Mouse (Mus musculus): Measurements from ENCODE around the gene Csf3. TPM values are rescaled to one million over a fixed set of nuclear protein-coding genes. Genes with fewer than 3 reads are reported as not detected.

Csf3 gene
- total and polyA plus RNA-seq, 3 experiments: 0.21 TPM; not detected in 2

GRCm38 (mm10) chr11:98713703-98714102 lies 12.6 kb downstream of the Csf3 start:
- H3K27ac ChIP-seq (ENCODE audit: insufficient read depth, low read depth): no peak overlapping the region
- dilution Hi-C loops (cut with MboI; ENCODE audit: extremely low pct_ligation_motif_present, extremely low pct_unique_long_range_greater_than_20kb, low sequenced_read_pairs): no loop called here

GRCm38 (mm10) chr11:98715946-98716345 lies 14.9 kb downstream of the Csf3 start:
- Histone ChIP-seq H3K79me2 (replicated peaks; ENCODE audit: control insufficient read depth, extremely low read depth, insufficient read depth, poor library complexity, severe bottlenecking) (no peaks in the 10 kb centered on the region), H3K9ac (ENCODE audit: insufficient read depth, low read depth) (no peak overlapping the region), H3K4me1 (ENCODE audit: control insufficient read depth in 1 of 2, insufficient read depth in 2 of 2) (peaks cover 0 to 5% of the 10 kb centered on the region in 2 experiments; a peak in 2 of 4 replicates), H3K9me3 (replicated peaks; ENCODE audit: low read length) (no peaks in the 10 kb centered on the region), H3K27me3 (replicated peaks) (no peaks in the 10 kb centered on the region), H3K4me2 (ENCODE audit: insufficient read depth, low read depth, poor library complexity, severe bottlenecking) (no peak overlapping the region), H3K27ac (ENCODE audit: insufficient read depth, low read depth) (no peak overlapping the region), H3K36me3 (replicated peaks in 1 of 2; ENCODE audit: control insufficient read depth in 1 of 2, insufficient read depth in 1 of 2, low read length in 1 of 2) (peaks cover 73 to 90% of the 10 kb centered on the region in 2 experiments), H3K4me3 (replicated peaks in 1 of 3; ENCODE audit: low read depth in 2 of 3, low read length in 2 of 3, poor library complexity in 1 of 3) (no peak overlapping the region)
- dilution Hi-C loops (cut with MboI; ENCODE audit: extremely low pct_ligation_motif_present, extremely low pct_unique_long_range_greater_than_20kb, low sequenced_read_pairs) (no loop called here), in situ Hi-C loops (cut with MboI; ENCODE audit: low pct_ligation_motif_present, low pct_unique_long_range_greater_than_20kb, low sequenced_read_pairs) (no loop called here)
- TF ChIP-seq MAX (IDR thresholded peaks at IDR 0.05; ENCODE audit: low read length): no peak
- TF ChIP-seq CHD1 (IDR thresholded peaks at IDR 0.05; ENCODE audit: low read depth, low read length): no peak
- TF ChIP-seq CTCF (conservative IDR thresholded peaks at IDR 0.05 in 1 of 2, IDR thresholded peaks at IDR 0.05 in 1 of 2; ENCODE audit: low read depth in 2 of 2, low read length in 2 of 2): no peak
- TF ChIP-seq RAD21 (IDR thresholded peaks at IDR 0.05; ENCODE audit: low read depth, low read length): no peak
- no peak for TF ChIP-seq JUND (conservative IDR thresholded peaks at IDR 0.05; ENCODE audit: low read depth, low read length)
- TF ChIP-seq BHLHE40 (IDR thresholded peaks at IDR 0.05; ENCODE audit: low read depth, low read length): no peak
- no peak for TF ChIP-seq E2F4 (IDR thresholded peaks at IDR 0.05; ENCODE audit: insufficient replicate concordance, low read depth, low read length)
- TF ChIP-seq TCF12 (IDR thresholded peaks at IDR 0.05; ENCODE audit: low read depth, low read length): no peak
- TF ChIP-seq USF2 (conservative IDR thresholded peaks at IDR 0.05; ENCODE audit: low read depth, low read length): no peak
- no peak for TF ChIP-seq EP300 (IDR thresholded peaks at IDR 0.05; ENCODE audit: low read length)
- no peak for TF ChIP-seq ETS1 (conservative IDR thresholded peaks at IDR 0.05; ENCODE audit: low read depth, low read length)
- no peak for DNase-seq (ENCODE audit: extremely low read depth)

More at GRCm38 (mm10) chr11:98713703-98714102, 12.6 kb downstream of the Csf3 start:
- H3K4me1 ChIP-seq (ENCODE audit: control insufficient read depth in 1 of 2, insufficient read depth in 2 of 2): peaks cover 5 to 25% of the 10 kb centered on the region in 2 experiments
- no peak for TF ChIP-seq MYC (IDR thresholded peaks at IDR 0.05; ENCODE audit: low read depth, low read length)
- no peak for TF ChIP-seq JUN (IDR thresholded peaks at IDR 0.05; ENCODE audit: insufficient read depth, low read depth, low read length)
- in situ Hi-C loops (cut with MboI; ENCODE audit: low pct_ligation_motif_present, low pct_unique_long_range_greater_than_20kb, low sequenced_read_pairs): no loop called here
- no peaks in the 10 kb centered on the region for H3K79me2 ChIP-seq (replicated peaks; ENCODE audit: control insufficient read depth, extremely low read depth, insufficient read depth, poor library complexity, severe bottlenecking)
- no peak for DNase-seq (ENCODE audit: extremely low read depth)
- H3K27me3 ChIP-seq (replicated peaks): no peaks in the 10 kb centered on the region
- no peak overlapping the region for H3K4me3 ChIP-seq (replicated peaks in 1 of 3; ENCODE audit: low read depth in 2 of 3, low read length in 2 of 3, poor library complexity in 1 of 3)
- H3K9ac ChIP-seq (ENCODE audit: insufficient read depth, low read depth): no peak overlapping the region
- H3K36me3 ChIP-seq (replicated peaks in 1 of 2; ENCODE audit: control insufficient read depth in 1 of 2, insufficient read depth in 1 of 2, low read length in 1 of 2): peaks cover 85 to 96% of the 10 kb centered on the region in 2 experiments
- H3K4me2 ChIP-seq (ENCODE audit: insufficient read depth, low read depth, poor library complexity, severe bottlenecking): no peak overlapping the region
- no peaks in the 10 kb centered on the region for H3K9me3 ChIP-seq (replicated peaks; ENCODE audit: low read length)

GRCm38 (mm10) chr11:98717904-98718303 lies 16.8 kb downstream of the Csf3 start:
- H3K27ac ChIP-seq (ENCODE audit: insufficient read depth, low read depth): no peak overlapping the region
- dilution Hi-C loops (cut with MboI; ENCODE audit: extremely low pct_ligation_motif_present, extremely low pct_unique_long_range_greater_than_20kb, low sequenced_read_pairs): no loop called here
- H3K9ac ChIP-seq (ENCODE audit: insufficient read depth, low read depth): no peak overlapping the region
- no peaks in the 10 kb centered on the region for H3K9me3 ChIP-seq (replicated peaks; ENCODE audit: low read length)
- no peak overlapping the region for H3K4me2 ChIP-seq (ENCODE audit: insufficient read depth, low read depth, poor library complexity, severe bottlenecking)
- H3K79me2 ChIP-seq (replicated peaks; ENCODE audit: control insufficient read depth, extremely low read depth, insufficient read depth, poor library complexity, severe bottlenecking): no peaks in the 10 kb centered on the region
- H3K4me3 ChIP-seq (replicated peaks in 1 of 3; ENCODE audit: low read depth in 2 of 3, low read length in 2 of 3, poor library complexity in 1 of 3): no peak overlapping the region
- in situ Hi-C loops (cut with MboI; ENCODE audit: low pct_ligation_motif_present, low pct_unique_long_range_greater_than_20kb, low sequenced_read_pairs): no loop called here
- peaks cover 0 to 4% of the 10 kb centered on the region in 2 experiments; a peak in 1 of 4 replicates for H3K4me1 ChIP-seq (ENCODE audit: control insufficient read depth in 1 of 2, insufficient read depth in 2 of 2)
- no peaks in the 10 kb centered on the region for H3K27me3 ChIP-seq (replicated peaks)
- TF ChIP-seq CTCF (conservative IDR thresholded peaks at IDR 0.05 in 1 of 2, IDR thresholded peaks at IDR 0.05 in 1 of 2; ENCODE audit: low read depth in 2 of 2, low read length in 2 of 2): peak; percentile 46 to 76; a peak in 3 of 4 replicates
- no peak for TF ChIP-seq MYC (IDR thresholded peaks at IDR 0.05; ENCODE audit: low read depth, low read length)
- peak; percentile 36 for TF ChIP-seq RAD21 (IDR thresholded peaks at IDR 0.05; ENCODE audit: low read depth, low read length)
- no peak for TF ChIP-seq TBP (conservative IDR thresholded peaks at IDR 0.05; ENCODE audit: low read depth, low read length)
- TF ChIP-seq SMC3 (IDR thresholded peaks at IDR 0.05; ENCODE audit: low read depth, low read length): peak; percentile 60
- peaks cover 65 to 92% of the 10 kb centered on the region in 2 experiments for H3K36me3 ChIP-seq (replicated peaks in 1 of 2; ENCODE audit: control insufficient read depth in 1 of 2, insufficient read depth in 1 of 2, low read length in 1 of 2)
- peak; percentile 44 for DNase-seq (ENCODE audit: extremely low read depth)
